Mouse (Mus musculus): ENCODE data around the gene Tor1aip1.

DNA sequence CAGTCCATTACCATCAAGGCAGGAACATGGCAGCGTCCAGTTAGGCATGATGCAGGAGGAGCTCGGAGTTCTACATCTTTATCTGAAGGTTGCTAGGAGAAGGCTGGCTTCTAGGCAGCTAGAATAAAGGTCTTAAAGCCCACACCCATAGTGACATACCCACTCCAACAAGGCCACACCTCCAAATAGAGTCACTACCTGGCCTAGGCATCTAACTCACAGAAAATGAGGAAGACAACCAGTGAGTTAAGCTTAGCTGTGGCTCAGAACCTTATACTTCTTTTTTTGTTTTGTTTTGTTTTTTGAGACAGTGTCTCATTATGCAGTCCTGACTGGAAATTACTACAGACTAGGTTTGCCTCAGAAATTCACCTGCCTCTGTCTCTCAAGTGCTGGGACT lies 48.7 kb downstream of the Tor1aip1 start:
- no peak for TF ChIP-seq POLR2A (IDR thresholded peaks at IDR 0.05; ENCODE audit: insufficient read depth, low read length)
- TF ChIP-seq CTCF (IDR thresholded peaks at IDR 0.05; ENCODE audit: low read depth, low read length), result no peak
- TF ChIP-seq EP300 (IDR thresholded peaks at IDR 0.05; ENCODE audit: insufficient read depth, low read depth, low read length), result no peak
